Mouse (Mus musculus) neural tube, embryonic 12.5 days (tissue): ENCODE measurements around the gene Cldn7. TPM values are rescaled to one million over a fixed set of nuclear protein-coding genes. Genes with fewer than 3 reads are reported as not detected.

ENCODE experiments used
- ATAC-seq: fragments of 200-750 bp; cut with Nextera tagmentation; 2 replicates; pipeline ENCODE4 v1.8.0; 2017; ENCODE audit warnings: low read depth, mild to moderate bottlenecking, moderate TSS enrichment, moderate library complexity; ENCODE audit not compliant: low FRiP score
- H3K27ac ChIP-seq: fragments of 300-500 bp; sonication (generic); 2 replicates; pipeline ENCODE4 v1.5.1; 2016
- H3K27me3 ChIP-seq: fragments of 300-500 bp; sonication (generic); replicated peaks from 2 replicates; pipeline ENCODE4 v1.6.1; 2016; ENCODE audit warnings: mild to moderate bottlenecking
- H3K36me3 ChIP-seq: fragments of 300-500 bp; sonication (generic); 2 replicates; pipeline ENCODE4 v1.6.1; 2016; ENCODE audit warnings: mild to moderate bottlenecking
- H3K4me1 ChIP-seq: fragments of 300-500 bp; sonication (generic); 2 replicates; pipeline ENCODE4 v1.6.1; 2016
- H3K4me2 ChIP-seq: fragments of 300-500 bp; sonication (generic); replicated peaks from 2 replicates; pipeline ENCODE4 v1.6.1; 2016; ENCODE audit warnings: mild to moderate bottlenecking
- H3K4me3 ChIP-seq: fragments of 300-500 bp; sonication (generic); 2 replicates; pipeline ENCODE4 v1.5.1; 2016
- H3K9ac ChIP-seq: fragments of 300-500 bp; sonication (generic); 2 replicates; pipeline ENCODE4 v1.6.1; 2016; ENCODE audit warnings: mild to moderate bottlenecking
- H3K9me3 ChIP-seq: fragments of 300-500 bp; sonication (generic); 2 replicates; pipeline ENCODE4 v1.6.1; 2016; ENCODE audit warnings: mild to moderate bottlenecking
- WGBS: fragments of 180-500 bp; shearing (Covaris S2); methylation state at CpG from one replicate; pipeline ENCODE4 v1.1.7; 2016; 5-methylcytosine and 5-hydroxymethylcytosine counted together
- polyA plus RNA-seq: library from polyadenylated mRNA; unstranded; fragments of >200 nt; fragmentation: Nextera tagmentation; extraction: Ambion mirVana; gene quantifications from 2 replicates; pipeline ENCODE4 v1.2.1, GENCODE M21; 2016

Gene Cldn7
- polyA plus RNA-seq, 1 experiment from 2014 or later = 2.1 TPM

DNA sequence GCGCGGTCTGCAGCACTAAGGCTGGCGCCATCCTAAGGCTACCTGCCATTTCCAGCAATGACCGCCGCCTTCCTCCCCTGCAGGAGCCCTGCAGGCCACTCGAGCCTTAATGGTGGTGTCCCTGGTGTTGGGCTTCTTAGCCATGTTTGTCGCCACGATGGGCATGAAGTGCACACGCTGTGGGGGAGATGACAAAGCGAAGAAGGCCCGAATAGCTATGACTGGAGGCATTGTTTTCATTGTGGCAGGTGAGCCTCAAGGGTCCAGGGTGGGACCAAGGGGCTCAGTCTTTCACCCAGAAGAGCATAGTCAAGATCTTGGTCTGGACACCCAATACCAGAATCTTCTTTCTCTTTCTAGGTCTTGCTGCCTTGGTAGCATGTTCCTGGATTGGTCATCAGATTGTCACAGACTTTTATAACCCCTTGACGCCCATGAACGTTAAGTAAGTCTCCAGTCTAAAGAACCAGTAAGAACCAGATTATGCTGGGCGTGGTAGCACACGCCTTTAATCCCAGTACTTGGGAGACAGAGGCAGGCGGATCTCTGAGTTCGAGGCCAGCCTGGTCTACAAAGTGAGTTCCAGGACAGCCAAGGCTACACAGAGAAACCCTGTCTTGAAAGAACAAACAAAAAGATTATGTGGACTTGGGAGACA lies 2.4 kb downstream of the Cldn7 start:
- Histone ChIP-seq H3K4me2 (peak overlapping the region; percentile 55), H3K36me3 (peaks cover 28% of the 10 kb centered on the region), H3K4me1 (peaks cover 15% of the 10 kb centered on the region), H3K27ac (no peak overlapping the region), H3K27me3 (peaks cover 66% of the 10 kb centered on the region), H3K9me3 (no peaks in the 10 kb centered on the region), H3K9ac (peak overlapping the region; percentile 42), H3K4me3 (peak overlapping the region; percentile 19)
- no peak for ATAC-seq
- WGBS = 37% methylated on average over 17 of the region's 17 CpGs

DNA sequence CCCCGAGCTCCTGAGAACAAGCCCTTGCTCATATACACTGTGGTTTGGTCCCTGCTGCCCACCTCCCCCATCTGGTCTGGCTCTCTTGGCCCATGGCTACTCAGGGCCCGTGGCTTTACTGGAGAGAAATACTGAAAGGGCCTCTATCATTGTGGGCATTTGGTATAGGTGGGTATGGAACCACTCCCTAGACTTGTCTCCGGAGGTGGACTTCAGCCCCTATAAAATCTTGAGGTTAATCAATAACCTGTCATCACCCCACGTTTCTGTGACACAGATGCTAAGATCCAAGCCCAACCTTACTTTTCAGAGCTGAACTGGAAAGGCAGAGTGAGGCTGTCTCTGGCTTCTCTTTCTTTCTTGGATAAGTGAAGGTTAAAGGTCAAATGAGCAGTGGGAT lies 4.2 kb downstream of the Cldn7 start:
- Histone ChIP-seq H3K27me3 (peaks cover 49% of the 10 kb centered on the region), H3K4me3 (no peak overlapping the region)
- 87% methylated on average over 4 of the region's 4 CpGs for WGBS

DNA sequence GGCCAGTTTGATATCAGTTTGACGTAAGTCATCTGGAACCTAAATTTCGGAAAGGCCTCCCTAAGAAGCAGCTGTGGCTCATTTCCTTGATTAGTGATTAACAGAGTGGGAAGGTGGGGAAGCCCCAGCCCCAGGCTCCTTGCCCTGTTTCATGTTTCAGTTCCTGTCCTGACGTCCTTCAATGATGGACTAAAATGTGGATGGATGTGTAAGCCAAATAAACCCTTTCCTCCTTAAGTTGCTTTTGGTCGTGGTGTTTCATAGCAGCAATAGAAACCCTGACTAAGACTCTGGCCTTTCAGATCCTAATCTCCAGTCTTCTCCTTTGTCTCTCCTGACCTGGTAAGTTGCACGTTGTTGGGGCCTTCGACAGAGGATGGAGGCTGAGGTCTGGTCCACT lies 5.6 kb downstream of the Cldn7 start:
- Histone ChIP-seq H3K9me3 (no peaks in the 10 kb centered on the region), H3K36me3 (peaks cover 54% of the 10 kb centered on the region), H3K4me3 (no peak overlapping the region), H3K27ac (no peak overlapping the region), H3K9ac (no peak overlapping the region), H3K4me2 (no peak overlapping the region), H3K27me3 (peaks cover 35% of the 10 kb centered on the region), H3K4me1 (peaks cover 14% of the 10 kb centered on the region)
- no peak for ATAC-seq
- 89% methylated on average over 6 of the region's 6 CpGs for WGBS

More for the DNA sequence above, 4.2 kb downstream of the Cldn7 start:
- no peak overlapping the region for H3K4me2 ChIP-seq
- ATAC-seq = no peak
- H3K27ac ChIP-seq = no peak overlapping the region
- H3K36me3 ChIP-seq = peaks cover 40% of the 10 kb centered on the region
- H3K9me3 ChIP-seq = no peaks in the 10 kb centered on the region
- H3K4me1 ChIP-seq = peaks cover 15% of the 10 kb centered on the region
- no peak overlapping the region for H3K9ac ChIP-seq

DNA sequence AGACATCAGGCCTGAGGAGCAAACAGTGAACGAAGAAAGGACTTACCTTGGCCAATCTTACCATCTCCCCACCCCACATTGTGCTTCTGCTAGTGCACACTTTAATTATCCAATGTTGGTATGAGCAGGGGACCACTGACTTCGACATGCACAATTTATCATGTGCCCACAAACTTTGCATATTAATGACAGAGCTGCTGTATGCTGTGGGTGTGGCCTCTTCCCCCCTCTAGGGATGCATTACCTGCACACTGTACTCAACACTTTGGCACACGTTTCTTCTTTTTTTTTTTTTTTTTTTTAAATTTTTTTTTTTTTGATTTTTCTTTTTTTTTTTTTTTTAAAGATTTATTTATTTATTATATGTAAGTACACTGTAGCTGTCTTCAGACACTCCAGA lies 6.2 kb downstream of the Cldn7 start:
- Histone ChIP-seq H3K9ac (no peak overlapping the region), H3K27ac (no peak overlapping the region), H3K4me3 (no peak overlapping the region), H3K27me3 (peaks cover 30% of the 10 kb centered on the region), H3K9me3 (no peaks in the 10 kb centered on the region), H3K4me1 (peaks cover 10% of the 10 kb centered on the region), H3K36me3 (peaks cover 60% of the 10 kb centered on the region), H3K4me2 (no peak overlapping the region)
- WGBS = 83% methylated on average over 3 of the region's 3 CpGs
- ATAC-seq = no peak

DNA sequence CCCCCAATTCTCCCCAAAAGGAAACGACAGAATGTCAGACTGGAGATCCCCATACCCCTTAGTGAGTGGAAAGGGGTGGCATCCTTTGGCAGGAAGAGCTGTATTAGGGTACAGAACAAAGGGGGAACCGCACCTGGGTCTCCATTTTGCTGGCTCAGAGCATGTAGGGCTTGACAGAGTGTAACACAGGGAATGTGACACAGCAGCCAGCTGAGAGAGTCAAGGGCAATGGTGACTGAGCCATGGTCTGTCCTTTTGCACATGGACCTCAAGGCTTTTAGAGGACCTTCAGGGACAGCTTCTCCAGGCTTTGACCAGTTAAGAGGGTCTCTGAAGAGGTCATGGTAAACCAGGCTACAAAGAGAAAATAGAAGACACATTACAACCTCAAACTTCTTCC lies 10.3 kb downstream of the Cldn7 start:
- WGBS = 99% methylated on average over 2 of the region's 2 CpGs

DNA sequence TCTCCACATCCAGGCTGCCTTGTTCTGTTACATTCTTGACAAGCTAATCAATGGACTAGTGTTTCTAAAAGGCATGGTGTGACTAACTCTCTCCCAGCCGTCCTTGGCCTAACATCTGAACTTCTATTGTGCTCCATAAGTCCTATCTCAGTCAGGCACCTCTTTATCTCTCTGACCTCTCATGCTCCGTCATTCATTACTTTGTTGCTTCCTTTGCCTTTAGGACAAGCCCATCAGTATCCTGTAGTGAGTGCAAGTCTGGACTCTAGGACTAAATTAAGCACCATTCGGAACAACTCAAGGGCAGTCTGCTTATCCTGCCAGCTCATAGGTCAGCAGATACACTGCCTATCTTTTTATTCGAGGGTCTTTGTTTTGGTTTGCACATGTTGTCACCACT lies 11.7 kb downstream of the Cldn7 start:
- WGBS = 90% methylated on average over 4 of the region's 4 CpGs
- Histone ChIP-seq H3K27me3 (no peaks in the 10 kb centered on the region), H3K4me3 (no peak overlapping the region), H3K4me1 (peaks cover 5% of the 10 kb centered on the region), H3K36me3 (peaks cover 44% of the 10 kb centered on the region), H3K4me2 (no peak overlapping the region), H3K9me3 (no peaks in the 10 kb centered on the region), H3K9ac (no peak overlapping the region), H3K27ac (no peak overlapping the region)
- ATAC-seq = no peak

More for the DNA sequence above, 10.3 kb downstream of the Cldn7 start:
- Histone ChIP-seq H3K27ac (no peak overlapping the region), H3K4me1 (peaks cover 5% of the 10 kb centered on the region), H3K4me2 (no peak overlapping the region), H3K9ac (no peak overlapping the region), H3K4me3 (no peak overlapping the region), H3K36me3 (peaks cover 53% of the 10 kb centered on the region), H3K27me3 (no peaks in the 10 kb centered on the region), H3K9me3 (no peaks in the 10 kb centered on the region)
- ATAC-seq = no peak

DNA sequence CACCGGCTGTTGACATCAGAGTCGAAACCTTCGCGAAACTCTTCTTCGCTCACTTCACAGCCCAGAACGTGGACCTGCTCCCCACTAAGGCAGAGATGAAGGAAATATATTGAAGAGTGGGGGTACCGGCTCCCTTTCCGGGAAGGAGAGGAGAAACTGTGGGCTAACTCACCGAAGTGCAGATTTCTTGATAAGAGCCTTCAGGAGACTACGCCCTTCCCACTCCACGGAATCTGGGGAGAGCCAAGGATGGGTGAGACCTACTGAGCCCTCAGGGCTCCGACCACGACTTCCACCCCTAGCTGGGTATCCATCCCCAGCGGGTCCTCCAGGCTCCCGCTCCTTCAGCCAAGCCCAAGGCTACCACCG lies 15.2 kb downstream of the Cldn7 start:
- Histone ChIP-seq H3K4me1 (peaks cover 27% of the 10 kb centered on the region), H3K4me2 (peak overlapping the region; percentile 92), H3K36me3 (peaks cover 29% of the 10 kb centered on the region), H3K9me3 (no peaks in the 10 kb centered on the region), H3K27me3 (no peaks in the 10 kb centered on the region), H3K9ac (peak overlapping the region; percentile 95), H3K4me3 (peak overlapping the region; percentile 94), H3K27ac (peak overlapping the region; percentile 96)
- WGBS = 3% methylated on average over 16 of the region's 16 CpGs
- no peak for ATAC-seq

DNA sequence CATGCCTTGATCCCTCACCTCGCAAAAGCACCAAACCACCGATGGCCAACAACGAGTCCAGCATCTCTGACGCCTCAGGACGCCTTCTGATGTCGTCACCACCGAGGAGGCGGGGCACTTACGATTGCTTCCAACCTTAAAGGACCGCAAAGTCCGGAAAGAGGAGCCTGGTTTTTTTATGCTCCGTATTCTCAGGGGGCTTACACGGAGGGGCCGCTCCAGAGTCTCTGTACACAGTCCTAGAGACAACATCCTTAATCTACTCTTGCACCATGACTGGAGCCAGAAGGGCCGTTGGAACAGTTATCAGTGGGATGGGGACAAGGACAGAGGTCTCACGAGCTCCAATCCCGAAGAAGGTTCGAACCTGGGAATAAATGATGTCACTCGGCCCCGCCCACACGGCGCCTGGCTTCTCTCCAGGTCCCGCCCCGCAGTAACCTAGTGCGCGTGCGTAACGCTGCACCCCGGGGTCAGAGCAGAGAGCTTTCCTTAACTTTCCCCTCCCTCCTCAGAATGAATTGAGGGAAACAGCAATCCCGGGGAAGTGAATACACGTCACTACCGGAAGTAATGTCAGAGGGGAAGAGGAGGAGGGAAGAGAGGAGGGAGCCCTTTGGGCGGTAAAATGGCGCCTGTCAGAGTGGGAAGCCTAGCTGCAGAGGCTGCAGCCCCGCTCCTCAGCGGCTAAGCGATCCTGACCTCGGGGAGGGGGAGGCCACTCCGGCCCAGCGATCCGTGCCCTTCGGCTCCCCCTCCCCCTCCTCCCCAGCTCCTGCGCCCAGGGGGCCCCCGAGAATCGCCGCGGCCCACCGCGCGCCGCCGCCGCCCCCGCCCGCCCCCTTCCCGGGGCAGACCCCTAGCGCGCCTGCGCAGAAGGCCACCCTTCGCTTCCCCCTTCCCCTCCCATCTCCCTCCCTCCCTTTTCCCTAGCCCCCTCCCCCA lies 15.9 kb downstream of the Cldn7 start:
- Histone ChIP-seq H3K4me1 (peaks cover 27% of the 10 kb centered on the region), H3K27ac (peak overlapping the region; percentile 96), H3K9me3 (no peaks in the 10 kb centered on the region), H3K9ac (peak overlapping the region; percentile 95), H3K4me3 (peak overlapping the region; percentile 94), H3K4me2 (peak overlapping the region; percentile 92), H3K27me3 (no peaks in the 10 kb centered on the region), H3K36me3 (peaks cover 30% of the 10 kb centered on the region)
- ATAC-seq = peak; percentile 90
- WGBS = under 1% methylated on average over 52 of the region's 60 CpGs

DNA sequence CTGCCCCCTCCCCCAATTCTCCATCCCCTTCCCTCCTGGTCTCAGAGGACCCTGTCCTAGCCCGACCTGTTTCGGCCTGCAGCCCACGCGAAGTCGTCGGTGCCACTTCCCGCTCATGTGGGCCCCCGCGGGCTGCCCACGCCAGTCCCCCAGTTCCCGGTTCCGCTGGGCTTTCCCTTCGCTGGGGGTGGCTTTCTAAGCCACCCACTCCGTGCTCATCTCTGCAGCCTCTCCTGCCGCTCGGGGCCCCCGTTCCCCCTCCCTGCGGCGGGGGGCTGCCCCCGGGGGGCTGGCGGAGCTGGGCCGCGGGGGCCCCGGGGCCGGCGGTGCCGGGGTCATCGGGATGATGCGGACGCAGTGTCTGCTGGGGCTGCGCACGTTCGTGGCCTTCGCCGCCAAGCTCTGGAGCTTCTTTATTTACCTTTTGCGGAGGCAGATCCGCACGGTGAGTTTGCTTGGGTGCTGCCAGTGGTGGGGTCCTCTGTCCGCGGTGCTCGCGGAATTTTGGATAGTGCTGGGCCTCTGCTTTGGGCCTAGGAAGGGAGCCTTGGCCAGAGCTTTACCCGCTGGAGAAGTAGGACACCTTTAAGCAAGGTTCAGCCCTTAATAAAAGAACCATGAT lies 16.7 kb downstream of the Cldn7 start, which contains the start of gene Ctdnep1:
Gene Ctdnep1 (plus strand): TSS at position 16 of the 622 bp plus-strand sequence.
- under 1% methylated on average over 43 of the region's 43 CpGs for WGBS
- Histone ChIP-seq H3K4me3 (peak within 1 kb of the TSS; percentile 94), H3K36me3 (peaks cover 25% of the 10 kb centered on the region), H3K27me3 (no peaks in the 10 kb centered on the region), H3K4me1 (peaks cover 27% of the 10 kb centered on the region), H3K4me2 (peak within 1 kb of the TSS; percentile 92), H3K27ac (peak within 1 kb of the TSS; percentile 96), H3K9ac (peak within 1 kb of the TSS; percentile 95), H3K9me3 (no peaks in the 10 kb centered on the region)
- peak; percentile 45 for ATAC-seq

DNA sequence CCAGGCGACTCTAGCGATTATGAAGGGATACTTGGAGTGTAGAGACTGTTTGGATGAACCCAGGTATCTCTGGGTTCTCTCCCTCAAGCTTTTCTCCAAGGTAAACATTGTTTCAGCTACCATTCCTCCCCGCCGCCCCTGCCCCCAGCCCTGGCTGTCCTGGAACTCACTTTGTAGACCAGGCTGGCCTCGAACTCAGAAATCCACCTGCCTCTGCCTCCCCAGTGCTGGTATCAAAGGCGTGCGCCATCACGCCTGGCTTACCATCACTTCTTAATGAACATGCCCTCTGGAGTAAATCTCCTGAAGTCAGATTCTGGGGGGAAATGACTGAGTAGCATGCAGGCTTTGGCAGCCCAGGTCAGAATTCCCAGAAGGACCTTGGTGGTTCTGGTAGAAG lies 17.6 kb downstream of the Cldn7 start, which contains the start of gene Elp5:
Gene Elp5 (minus strand): TSS at position 293 of the 400 bp plus-strand sequence.
- no peak for ATAC-seq

DNA sequence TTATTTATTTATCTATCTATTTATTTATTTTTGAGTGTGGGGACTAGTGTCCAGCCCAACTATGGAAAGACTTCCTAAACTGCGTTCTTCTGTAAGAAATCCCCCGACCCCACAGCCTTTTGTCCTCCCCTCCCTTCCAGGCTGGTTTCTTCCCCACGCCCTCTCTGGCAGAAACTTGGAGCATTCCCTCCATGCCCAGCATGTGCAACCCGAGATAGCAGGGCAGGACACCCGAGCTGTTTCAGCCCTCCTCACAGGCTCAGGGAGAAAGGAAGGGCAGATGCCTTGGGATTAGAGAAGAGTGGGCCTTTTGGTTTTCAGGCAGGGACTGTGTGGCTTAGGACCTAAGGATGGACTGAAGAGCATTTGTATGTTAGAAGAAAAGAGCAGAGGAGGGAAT lies 18.3 kb downstream of the Cldn7 start:
- no peak overlapping the region for H3K27ac ChIP-seq
- no peak for ATAC-seq
- 45% methylated on average over 5 of the region's 5 CpGs for WGBS

More for the DNA sequence above, 17.6 kb downstream of the Cldn7 start, which contains the start of gene Elp5:
- Histone ChIP-seq H3K4me3 (peak within 1 kb of the TSS; percentile 94), H3K36me3 (peaks cover 33% of the 10 kb centered on the region), H3K4me2 (peak within 1 kb of the TSS; percentile 92), H3K27me3 (no peaks in the 10 kb centered on the region), H3K4me1 (peaks cover 27% of the 10 kb centered on the region), H3K9me3 (no peaks in the 10 kb centered on the region), H3K9ac (peak within 1 kb of the TSS; percentile 95), H3K27ac (peak within 1 kb of the TSS; percentile 96)
- 64% methylated on average over 8 of the region's 8 CpGs for WGBS

DNA sequence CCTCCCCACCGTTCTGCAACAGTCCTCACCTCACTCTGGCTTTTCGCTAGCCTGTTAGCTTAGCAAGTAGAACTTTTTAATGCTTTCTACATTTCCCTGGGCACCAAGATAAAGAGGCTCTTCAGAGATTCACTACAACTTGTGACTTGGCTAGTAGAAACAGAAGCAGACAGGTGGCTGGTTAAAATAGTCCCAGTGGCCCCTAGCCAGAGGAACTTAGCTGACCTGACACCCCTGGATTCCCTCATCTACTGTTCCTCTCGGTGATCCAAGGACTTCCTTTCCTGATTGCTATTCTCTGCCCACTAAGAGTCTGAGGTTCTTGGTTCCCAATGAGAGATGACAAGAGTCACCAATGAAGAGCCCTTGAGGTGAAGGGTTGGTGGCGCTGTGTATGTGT lies 18.8 kb downstream of the Cldn7 start:
- no peak for ATAC-seq
- peaks cover 27% of the 10 kb centered on the region for H3K4me1 ChIP-seq
- peak overlapping the region; percentile 92 for H3K4me2 ChIP-seq
- peaks cover 41% of the 10 kb centered on the region for H3K36me3 ChIP-seq
- H3K9ac ChIP-seq = no peak overlapping the region
- no peak overlapping the region for H3K4me3 ChIP-seq
- no peaks in the 10 kb centered on the region for H3K27me3 ChIP-seq
- 92% methylated on average over 4 of the region's 4 CpGs for WGBS
- H3K27ac ChIP-seq = no peak overlapping the region
- H3K9me3 ChIP-seq = no peaks in the 10 kb centered on the region

More for the DNA sequence above, 18.3 kb downstream of the Cldn7 start:
- H3K4me2 ChIP-seq = peak overlapping the region; percentile 92
- no peaks in the 10 kb centered on the region for H3K27me3 ChIP-seq
- H3K4me1 ChIP-seq = peaks cover 27% of the 10 kb centered on the region
- H3K9me3 ChIP-seq = no peaks in the 10 kb centered on the region
- peaks cover 40% of the 10 kb centered on the region for H3K36me3 ChIP-seq
- peak overlapping the region; percentile 94; the same call in 1 of the 2 replicates for H3K4me3 ChIP-seq
- H3K9ac ChIP-seq = peak overlapping the region; percentile 95
